4 mouse cellular contexts compared by ENCODE assay signal in genomic region chr11:20064086-20064485, GRCm38 (mm10). TPM values are rescaled to one million over a fixed set of nuclear protein-coding genes. Genes with fewer than 3 reads are reported as not detected.
A peak's percentile ranks its signal among the peaks of the same experiment; 100 is the strongest.
DNase-seq lines count a peak whose midpoint lies in the region; ATAC-seq and TF ChIP-seq lines count a peak whose summit lies in the region.
"Not testable (repeated sequence)": the region's sequence is repeated elsewhere in the genome, so short reads cannot be mapped to it uniquely, and the experiment has no call there.

No protein-coding gene starts in this region.

- in situ Hi-C loops in ES-E14 (cut with MboI; ENCODE audit: low sequenced_read_pairs in 2 of 2, unreplicated experiment in 2 of 2) = loop anchor here in 1 of 2 experiments (10.0 kb wide), 1 partner anchor 229 kb away; no protein-coding TSS in a partner anchor

- not testable (repeated sequence) for TF ChIP-seq CTCF in ES-Bruce4 (IDR thresholded peaks at IDR 0.05; ENCODE audit: low read depth, low read length)

- H3K9me3 ChIP-seq in ES-Bruce4 (replicated peaks; ENCODE audit: control insufficient read depth, insufficient read depth, low read length, poor library complexity, severe bottlenecking); ES-E14 (ENCODE audit: control insufficient read depth, insufficient read depth, low read depth, low read length): not testable (repeated sequence)

- H3K36me3 ChIP-seq in ES-Bruce4 (ENCODE audit: control insufficient read depth, insufficient read depth, low read length, poor library complexity, severe bottlenecking) = peaks cover 41% of the 10 kb centered on the region
- peaks cover 14% of the 10 kb centered on the region for H3K36me3 ChIP-seq in ES-E14 (ENCODE audit: control insufficient read depth, insufficient read depth, low read length, poor library complexity, severe bottlenecking)

- not testable (repeated sequence) for H3K4me1 ChIP-seq in ES-Bruce4 (ENCODE audit: control insufficient read depth, insufficient read depth, low read length)
- peaks cover 16 to 19% of the 10 kb centered on the region in 2 experiments for H3K4me1 ChIP-seq in ES-E14 (ENCODE audit: control insufficient read depth in 2 of 2, insufficient read depth in 2 of 2, low read length in 2 of 2, poor library complexity in 1 of 2)

- not testable (repeated sequence) for DNase-seq in ES-E14 (ENCODE audit: low read depth, low spot score)
- DNase-seq in ZHBTc4 (ENCODE audit: low read depth, low spot score) = peak; percentile 52

- not testable (repeated sequence) for TF ChIP-seq EP300 in ES-Bruce4 (IDR thresholded peaks at IDR 0.05; ENCODE audit: insufficient read depth, low read depth, low read length)

- H3K4me3 ChIP-seq in ES-Bruce4 (ENCODE audit: low read depth, low read length); ES-E14 (ENCODE audit: insufficient read depth in 1 of 2, low read depth in 1 of 2, low read length in 2 of 2, poor library complexity in 1 of 2, severe bottlenecking in 1 of 2): not testable (repeated sequence)

- not testable (repeated sequence) for TF ChIP-seq POLR2A in ES-Bruce4 (IDR thresholded peaks at IDR 0.05; ENCODE audit: insufficient read depth, low read length)

- H3K27ac ChIP-seq in ES-Bruce4 (ENCODE audit: insufficient read depth, low read length) (peak overlapping the region; percentile 92), ES-E14 (ENCODE audit: insufficient read depth, low read depth, low read length, poor library complexity, severe bottlenecking) (peak overlapping the region; percentile 45; the same call in 1 of the 2 replicates)

- ATAC-seq in frontal cortex, adult (ENCODE audit: low TSS enrichment) = 0 out of 2 replicates have a peak, but pooled peaks have one; percentile 46

- not testable (repeated sequence) for H3K9ac ChIP-seq in ES-Bruce4 (ENCODE audit: low read depth, poor library complexity, severe bottlenecking); ES-E14 (ENCODE audit: insufficient read depth, low read depth, low read length, poor library complexity, severe bottlenecking)

- H3K27me3 ChIP-seq in ES-Bruce4 (ENCODE audit: control insufficient read depth, insufficient read depth, low read length, poor library complexity, severe bottlenecking) = not testable (repeated sequence)

RNA-seq across cellular contexts. Expression of gene Actr2, which starts 48.6 kb away (rescaled TPM):
- polyA plus RNA-seq in ES-Bruce4 (2011; ENCODE audit: insufficient read depth, insufficient read length, low read depth, missing spikeins) = 315 and 353 TPM in 2 replicates
- total RNA-seq in ES-E14 (2012; rRNA removed) = 70.3 and 107 TPM in 2 replicates
